Mouse (Mus musculus) spleen, postnatal 4 days (tissue): ENCODE results near the gene Gm2310.
"Not testable (repeated sequence)": the region's sequence is repeated elsewhere in the genome, so short reads cannot be mapped to it uniquely, and the experiment has no call there.

Experiments
- DNase-seq, 2 experiments: peaks; one replicate each; pipeline ENCODE4 v3.0.0; 2022; ENCODE audit warnings: low spot score in 2 of 2

Gene Gm2310

GRCm38 (mm10) chr15:8519853-8520252, at the start of gene Gm2310:
Gene Gm2310, minus strand, starts transcription at chr15:8519953.
- not testable (repeated sequence) for DNase-seq

- peak; percentile 72 to 87 for DNase-seq
Observed at GRCm38 (mm10) chr15:8568645-8569528, 49.1 kb upstream of the Gm2310 start.

GRCm38 (mm10) chr15:8568286-8568644, 48.5 kb upstream of the Gm2310 start:
- no peak for DNase-seq

DNA sequence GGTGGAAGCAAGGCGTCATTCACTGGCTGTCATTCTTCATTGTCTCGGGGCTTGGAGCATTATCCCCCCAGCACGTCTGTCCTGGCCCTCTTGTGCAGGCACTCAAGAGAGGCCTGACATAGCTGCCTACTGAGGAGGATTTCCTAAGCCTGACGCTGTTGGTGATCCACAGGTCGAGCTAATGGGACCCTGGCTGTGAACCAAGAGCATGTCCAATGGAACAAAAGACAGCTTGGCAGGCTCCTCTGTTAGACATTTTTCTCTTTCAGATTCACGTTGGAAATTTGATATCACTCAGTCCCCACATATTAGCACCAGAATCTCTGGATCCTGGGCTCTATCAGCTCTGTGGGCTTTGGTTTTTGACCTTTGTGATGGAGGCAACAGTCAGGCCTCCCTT, 45.7 kb upstream of the Gm2310 start:
- no peak for DNase-seq

DNA sequence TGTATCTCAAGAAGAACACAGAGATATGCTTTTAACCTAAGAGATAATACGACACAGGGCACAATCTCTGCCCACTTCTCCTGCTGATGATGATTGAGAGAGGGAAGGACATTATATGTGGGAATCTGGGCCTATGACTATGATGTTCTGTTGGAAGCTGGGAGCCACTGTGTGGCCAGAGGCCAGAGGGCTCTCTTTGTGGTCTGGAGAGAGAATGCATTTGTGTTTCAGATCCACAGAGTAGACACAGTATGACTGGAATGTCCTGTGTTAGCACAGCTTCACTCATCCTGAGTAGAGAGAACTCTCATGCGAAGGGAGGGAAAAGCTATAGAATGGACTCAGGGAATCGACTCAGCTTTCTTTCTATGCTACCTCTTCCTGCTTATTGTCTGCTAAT, 44.6 kb upstream of the Gm2310 start:
- DNase-seq, result no peak

DNA sequence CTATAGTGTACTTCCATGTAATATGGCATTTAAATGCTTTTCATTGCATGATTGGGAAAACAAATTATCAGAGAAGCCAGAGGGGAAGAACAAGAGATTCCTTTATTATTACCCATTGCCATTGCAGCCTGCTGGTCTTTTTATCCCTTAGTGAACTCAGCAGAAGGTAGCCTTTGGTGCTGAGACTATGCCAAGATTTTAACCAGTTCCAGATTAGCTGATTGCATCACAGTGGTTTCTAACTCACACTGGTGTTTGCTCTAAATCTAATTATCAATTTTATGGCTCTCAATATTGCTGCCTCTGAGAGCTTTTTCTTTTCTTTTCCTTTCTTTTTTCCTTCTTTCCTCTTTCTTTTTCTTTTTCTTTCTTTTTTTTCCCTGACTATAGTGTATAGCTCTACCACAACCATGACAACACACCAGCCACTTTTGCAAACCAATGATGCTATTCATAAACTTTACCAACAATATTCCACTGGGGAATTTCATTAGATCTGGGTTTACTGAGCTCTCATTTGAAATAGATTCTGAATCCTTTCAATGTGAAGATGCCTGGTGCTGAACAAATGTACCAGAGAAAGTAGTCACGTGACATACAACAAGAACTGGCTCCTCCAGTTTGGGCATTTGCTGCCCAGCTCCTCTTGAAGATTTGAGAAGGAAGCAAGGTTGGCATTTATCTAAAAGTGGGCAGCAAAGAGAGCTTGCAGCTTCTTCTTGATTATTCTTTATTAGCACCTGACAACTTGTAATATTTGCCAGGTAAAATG, 43.9 kb upstream of the Gm2310 start:
- DNase-seq, result no peak

GRCm38 (mm10) chr15:8562776-8563175, 43.0 kb upstream of the Gm2310 start:
- DNase-seq, result no peak

- DNase-seq, result no peak
Observed at GRCm38 (mm10) chr15:8531201-8531600, 11.4 kb upstream of the Gm2310 start.

- no peak for DNase-seq
Observed at GRCm38 (mm10) chr15:8512957-8513356, 6.8 kb downstream of the Gm2310 start.

GRCm38 (mm10) chr15:8511861-8512260, 7.9 kb downstream of the Gm2310 start:
- DNase-seq, result peak in 1 of 2 experiments; percentile 13

- DNase-seq, result no peak
Observed at GRCm38 (mm10) chr15:8502431-8502830, 17.3 kb downstream of the Gm2310 start.

- no peak for DNase-seq
Observed at GRCm38 (mm10) chr15:8485261-8485660, 34.5 kb downstream of the Gm2310 start.

- DNase-seq, result no peak
Observed at GRCm38 (mm10) chr15:8469006-8469575, 50.7 kb downstream of the Gm2310 start.
